Mouse (Mus musculus) neural tube, embryonic 10.5 days (tissue): ENCODE data around the gene Mex3a.
A peak's percentile ranks its signal among the peaks of the same experiment; 100 is the strongest.

ENCODE experiments used
- DNase-seq: peaks from one replicate; pipeline ENCODE4 v3.0.0-alpha.2; 2017; ENCODE audit warnings: low spot score; ENCODE audit errors: extremely low spot score

The Mex3a gene

GRCm38 (mm10) chr3:88532299-88532674, at the start of gene Mex3a:
TSS of gene Mex3a (plus strand) at chr3:88532395.
- no peak for DNase-seq

DNA sequence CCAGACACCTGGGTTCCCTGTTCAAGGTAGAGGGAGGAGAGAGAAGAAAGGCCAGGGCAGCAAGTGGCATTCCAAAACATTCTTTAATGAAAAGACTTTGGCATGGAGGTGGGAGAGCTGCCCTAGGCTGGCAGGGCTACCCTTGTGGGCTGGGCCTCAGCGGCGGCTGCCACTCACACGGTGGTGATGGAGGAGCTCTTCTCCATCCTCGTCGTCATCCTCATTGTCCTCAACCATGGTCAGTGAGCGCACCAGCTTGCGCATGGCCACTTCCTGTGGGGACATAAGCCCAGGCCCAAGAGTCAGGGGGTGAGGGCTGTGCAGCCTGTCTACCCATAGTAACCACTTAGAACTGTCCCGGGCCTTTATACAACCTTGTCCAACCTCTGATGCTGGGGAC, 49.1 kb upstream of the Mex3a start:
- no peak for DNase-seq

DNA sequence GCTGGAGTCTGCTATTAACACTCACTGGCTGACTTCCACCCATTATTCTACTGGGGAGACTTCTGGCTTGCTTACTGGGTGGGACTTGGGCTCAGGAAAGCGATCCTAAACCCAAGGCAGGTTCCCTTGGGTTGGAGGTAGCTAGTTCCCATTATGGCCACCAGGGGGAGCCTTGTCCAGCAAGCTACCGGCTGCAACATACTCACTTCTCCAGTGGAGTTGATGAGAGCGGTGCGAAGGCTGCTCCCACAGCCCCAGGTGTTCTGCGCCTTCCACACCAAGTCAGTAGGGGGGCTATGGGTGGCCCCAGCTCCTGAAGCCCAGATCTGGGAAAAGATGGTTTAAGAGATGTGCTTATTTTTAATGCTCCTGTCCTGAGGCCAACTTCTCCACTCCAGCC, 48.6 kb upstream of the Mex3a start:
- DNase-seq = peak; percentile 88

DNA sequence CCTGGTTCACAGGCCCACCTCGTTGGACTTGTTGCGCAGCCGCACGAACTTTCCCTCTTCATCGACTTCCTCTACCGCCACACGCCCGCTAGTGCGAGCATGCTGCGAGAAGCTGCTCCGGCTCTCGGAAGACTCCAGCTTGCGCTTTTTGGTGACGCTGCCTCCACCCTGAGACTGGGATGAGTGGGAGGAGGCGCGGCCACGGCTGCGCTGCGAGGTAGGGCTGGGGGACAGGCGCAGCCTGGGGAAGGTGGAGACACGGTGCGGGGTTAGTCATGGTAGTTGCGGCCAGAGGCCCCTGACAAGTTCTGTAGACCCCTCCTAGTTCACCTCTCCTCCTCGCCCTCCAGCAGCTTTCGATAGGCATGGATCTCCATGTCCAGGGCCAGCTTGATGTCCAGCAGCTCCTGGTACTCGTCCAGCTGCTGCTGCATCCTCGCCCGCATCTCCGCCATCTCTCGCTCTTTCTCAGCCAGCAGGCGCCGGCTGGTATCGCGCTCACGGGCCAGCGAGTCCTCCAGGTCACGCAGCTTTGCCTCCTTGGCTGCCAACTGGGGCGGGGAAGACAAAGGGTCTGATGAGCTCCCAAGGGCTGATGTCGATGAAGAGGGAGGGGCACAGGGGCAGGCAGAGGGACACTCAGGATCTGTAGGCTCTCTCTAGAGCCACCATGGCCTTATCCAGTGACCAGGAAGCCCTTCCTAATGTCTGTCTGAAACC, 47.4 kb upstream of the Mex3a start:
- peak; percentile 55 for DNase-seq

- no peak for DNase-seq
Observed at GRCm38 (mm10) chr3:88486043-88486442, 46.2 kb upstream of the Mex3a start.

DNA sequence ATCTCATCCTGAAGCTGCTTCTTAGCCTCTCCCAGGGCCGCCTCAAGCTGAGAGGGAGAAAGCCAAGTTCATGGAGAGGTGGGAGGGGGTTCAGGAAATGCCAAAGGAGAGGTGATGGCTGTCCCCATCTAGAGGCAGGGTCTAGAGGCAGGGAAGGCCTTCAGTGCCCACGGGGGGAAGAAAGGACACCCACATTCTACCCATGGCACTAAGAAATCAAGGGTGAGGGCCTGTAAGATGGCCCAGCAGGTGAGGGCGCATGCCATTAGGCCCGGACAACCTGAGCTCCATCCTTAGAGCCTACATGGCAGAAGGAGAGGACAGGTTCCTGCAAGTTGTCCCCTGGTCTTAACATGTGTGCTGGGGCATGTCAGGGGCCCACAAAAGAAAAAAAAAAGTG, 45.3 kb upstream of the Mex3a start:
- DNase-seq = no peak

- DNase-seq = no peak
Observed at GRCm38 (mm10) chr3:88487396-88487795, 44.8 kb upstream of the Mex3a start.

- DNase-seq = no peak
Observed at GRCm38 (mm10) chr3:88493706-88494582, 38.3 kb upstream of the Mex3a start.

- no peak for DNase-seq
Observed at GRCm38 (mm10) chr3:88494836-88495628, 37.2 kb upstream of the Mex3a start.

DNA sequence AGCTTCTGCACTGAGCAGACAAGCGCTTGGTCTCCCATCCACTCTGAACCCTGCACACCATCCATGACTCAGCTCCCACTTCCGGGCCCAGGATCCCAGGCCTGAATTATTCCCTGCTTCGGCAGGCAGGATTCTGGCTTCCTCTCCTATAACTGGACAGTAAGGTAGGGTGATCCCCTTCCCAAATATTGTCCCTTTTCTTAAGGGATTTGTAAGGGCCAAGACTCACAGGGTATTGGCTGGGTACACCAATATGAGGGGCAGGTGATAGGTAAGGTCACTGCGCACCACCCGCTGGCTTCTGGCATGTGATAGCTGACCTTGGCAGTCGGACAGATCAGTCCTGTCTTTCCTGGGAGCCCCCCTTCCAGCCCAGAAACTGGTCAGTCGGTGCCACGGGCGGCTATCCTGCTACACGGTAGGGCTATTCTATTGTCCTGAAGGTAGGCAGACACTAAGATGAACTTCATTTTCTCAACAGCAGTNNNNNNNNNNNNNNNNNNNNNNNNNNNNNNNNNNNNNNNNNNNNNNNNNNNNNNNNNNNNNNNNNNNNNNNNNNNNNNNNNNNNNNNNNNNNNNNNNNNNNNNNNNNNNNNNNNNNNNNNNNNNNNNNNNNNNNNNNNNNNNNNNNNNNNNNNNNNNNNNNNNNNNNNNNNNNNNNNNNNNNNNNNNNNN, 36.3 kb upstream of the Mex3a start:
- DNase-seq = no peak

DNA sequence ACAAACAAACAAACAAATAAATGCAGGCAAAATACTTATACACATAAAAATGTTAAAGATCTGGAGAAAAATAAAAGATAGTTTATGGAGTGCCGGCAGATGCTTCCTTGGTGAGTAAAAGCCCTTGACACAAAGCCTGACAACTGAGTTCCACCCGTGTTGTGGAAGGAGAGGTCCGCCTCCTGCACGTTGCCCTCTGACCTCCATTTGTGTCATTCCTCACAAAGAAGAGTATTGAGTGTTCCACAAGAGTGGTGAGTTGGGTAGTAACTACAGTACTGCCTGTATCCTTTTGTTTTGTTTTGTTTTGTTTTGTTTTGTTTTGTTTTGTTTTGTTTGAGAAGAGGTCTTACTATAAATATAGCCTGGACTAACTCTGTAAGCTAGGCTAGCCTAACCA, 32.6 kb upstream of the Mex3a start:
- DNase-seq = no peak

- no peak for DNase-seq
Observed at GRCm38 (mm10) chr3:88500087-88500486, 32.1 kb upstream of the Mex3a start.

DNA sequence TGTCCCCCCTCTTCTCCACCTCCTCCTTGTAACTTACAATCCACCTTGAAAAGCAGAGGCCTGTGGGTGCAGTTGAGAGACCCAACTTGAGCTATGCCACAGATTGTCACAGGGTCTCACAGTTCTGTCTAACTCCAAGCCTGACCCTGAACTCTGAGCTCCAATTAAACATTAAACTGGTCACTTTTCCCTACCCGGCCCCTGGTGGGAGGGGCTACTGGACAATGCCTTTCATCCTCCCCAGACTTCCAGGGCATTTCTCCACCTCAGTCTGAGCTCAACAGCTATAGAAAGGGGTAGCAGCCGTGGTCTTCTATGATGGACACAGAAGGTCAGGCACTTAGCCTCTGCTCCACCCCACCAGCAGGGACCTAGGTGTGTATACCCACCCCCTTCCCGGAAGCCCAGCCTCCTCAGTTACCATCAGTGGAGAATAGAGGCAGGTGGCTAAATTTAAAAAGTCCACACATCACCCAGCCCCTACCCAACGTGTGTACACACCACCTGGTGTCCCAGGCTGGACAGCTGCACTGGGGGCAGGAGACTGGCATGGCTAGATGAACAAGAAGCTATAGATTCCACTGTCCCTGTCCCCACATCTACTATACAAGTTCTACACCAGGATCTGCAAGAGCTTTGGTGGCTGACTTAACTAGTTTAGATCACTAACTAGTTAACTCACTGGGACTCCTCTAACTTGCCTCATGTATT, 31.4 kb upstream of the Mex3a start:
- DNase-seq = no peak

- no peak for DNase-seq
Observed at GRCm38 (mm10) chr3:88501366-88502030, 30.7 kb upstream of the Mex3a start.

- no peak for DNase-seq
Observed at GRCm38 (mm10) chr3:88502031-88502571, 30.1 kb upstream of the Mex3a start.

DNA sequence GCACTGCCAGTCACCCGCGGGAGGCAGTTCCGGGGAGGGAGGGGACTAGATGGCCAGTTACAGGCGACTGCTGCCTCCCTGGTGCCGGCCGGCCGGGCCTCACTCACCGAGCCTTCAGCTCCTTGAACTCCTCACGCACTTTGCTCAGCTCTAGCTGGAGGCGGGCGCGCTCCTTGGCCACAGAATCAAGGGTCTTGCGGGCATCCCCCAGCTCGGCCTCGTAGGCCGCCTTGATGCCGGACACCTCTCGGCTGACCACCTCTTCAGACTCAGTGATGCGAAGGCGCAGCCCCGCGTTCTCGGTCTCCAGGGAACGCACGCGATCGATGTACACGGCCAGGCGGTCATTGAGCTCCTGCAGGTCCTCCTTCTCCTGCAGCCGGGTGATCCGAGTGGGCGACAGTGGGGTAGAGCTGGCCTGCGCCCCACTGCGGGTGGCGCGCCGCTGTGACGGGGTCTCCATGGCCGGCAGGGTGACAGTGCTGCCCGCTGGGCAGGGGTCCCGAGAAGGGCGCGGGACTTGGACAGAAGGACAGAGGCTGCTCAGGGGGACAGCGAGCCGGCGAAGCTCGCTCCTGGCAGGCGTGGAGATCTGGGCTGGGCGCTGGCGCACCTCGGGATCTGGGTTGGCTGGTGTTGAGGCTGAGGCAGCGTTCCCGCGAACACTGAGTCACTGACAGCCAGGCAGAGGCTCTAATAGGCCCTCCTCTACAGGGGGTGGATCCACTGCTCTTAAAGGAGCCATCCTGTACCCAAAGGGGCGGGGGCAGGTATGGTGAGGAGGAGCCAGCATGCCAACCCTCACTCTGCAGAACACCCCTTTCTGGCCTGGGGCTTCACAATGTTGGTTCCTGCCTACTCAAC, 29.3 kb upstream of the Mex3a start:
- DNase-seq = no peak

GRCm38 (mm10) chr3:88503505-88503863, 28.7 kb upstream of the Mex3a start:
- DNase-seq = no peak

DNA sequence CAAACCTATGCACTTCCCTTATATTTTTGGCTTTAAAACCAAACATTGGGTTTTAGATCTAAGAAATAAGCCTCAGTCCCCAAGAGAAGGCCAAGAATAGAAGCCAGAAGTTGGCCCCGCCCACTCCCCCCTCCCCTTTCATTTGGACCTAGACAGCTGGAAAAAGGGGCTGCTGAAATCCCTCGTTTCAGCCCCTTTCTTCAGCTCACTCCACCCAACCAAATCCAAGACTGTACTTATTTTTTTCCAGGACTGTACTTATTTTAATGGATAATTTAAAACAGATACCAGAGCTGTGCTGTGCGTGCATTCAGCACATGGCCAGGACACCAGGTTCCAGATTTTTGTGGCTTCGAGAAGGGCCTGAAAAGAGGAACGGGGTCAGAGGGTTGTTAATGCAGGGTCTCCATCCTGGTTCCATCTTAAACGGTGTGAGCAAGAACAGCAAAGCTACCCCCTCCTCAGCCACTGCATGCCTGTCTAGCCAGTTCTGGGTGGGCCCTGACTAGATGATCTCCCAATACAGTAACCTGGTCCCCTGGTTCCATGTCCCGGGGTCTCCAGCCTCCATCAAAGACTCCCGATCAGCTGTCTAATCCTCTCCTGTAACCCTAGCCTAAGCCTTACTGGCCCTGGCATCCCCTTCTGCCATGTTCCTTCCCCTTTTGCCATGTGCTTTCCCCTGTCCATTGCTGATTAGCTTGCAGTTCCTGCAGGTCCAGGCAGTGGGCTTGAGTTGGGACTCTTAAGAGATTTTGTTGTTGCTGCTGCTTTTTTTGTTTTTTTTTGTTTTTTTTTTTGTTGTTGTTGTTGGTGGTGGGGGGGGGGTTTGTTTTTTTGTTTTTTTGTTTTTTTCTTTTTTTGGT, 28.1 kb upstream of the Mex3a start:
- DNase-seq = no peak
